Mouse (Mus musculus) T-helper 17 cell (primary cell): ENCODE measurements around the gene Ccdc93.

ENCODE experiments used
- in situ Hi-C, 2 experiments: fragments of 300-600 bp; cut with MboI, MseI; formaldehyde crosslinking; loops; 1 replicate in 1 of 2; 2 replicates in 1 of 2; pipeline ENCODE4 v1.15.1; 2025; ENCODE audit warnings: high pct_unique_total_duplicates in 2 of 2

Ccdc93 gene

DNA sequence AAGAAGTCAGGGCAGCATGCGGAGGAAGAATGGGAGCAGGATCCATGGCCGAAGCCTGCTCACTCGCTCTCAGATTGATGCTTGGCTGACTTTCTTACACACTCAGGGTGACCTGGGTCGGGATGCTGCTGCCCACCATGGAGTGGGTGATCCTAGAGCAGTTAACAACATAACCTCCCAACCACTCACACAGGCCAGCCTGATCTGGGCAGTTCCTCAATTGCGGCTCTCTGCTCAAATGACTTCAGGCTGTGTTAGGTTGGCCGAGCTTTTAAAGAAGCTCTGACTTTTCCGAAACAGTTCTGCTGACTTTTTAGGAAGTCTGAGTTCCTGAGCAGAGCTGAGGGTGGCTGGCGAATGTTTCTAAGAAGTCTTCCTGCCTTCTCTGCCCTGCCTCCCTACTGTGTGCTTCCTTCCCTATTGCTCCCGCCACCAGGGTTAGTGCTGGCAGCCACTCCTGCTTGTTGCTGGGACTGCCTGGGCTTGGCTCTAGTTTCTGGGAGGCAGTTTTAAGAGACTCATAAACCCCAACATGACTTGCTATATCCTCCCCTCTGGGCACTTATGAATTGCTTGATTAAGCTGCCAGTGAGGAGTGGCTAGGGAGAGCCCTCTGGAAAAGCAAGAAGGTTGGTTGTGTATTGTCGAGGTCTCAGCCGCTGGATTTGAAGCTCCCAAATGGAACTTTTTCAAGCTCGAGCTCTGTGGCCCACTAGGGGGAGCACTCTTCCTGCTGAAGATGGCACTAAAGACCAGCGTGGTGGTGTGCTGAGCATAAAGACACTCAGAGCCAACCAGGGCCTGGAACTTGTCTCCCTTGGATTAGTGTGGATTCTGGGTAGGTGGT, 9.9 kb downstream of the Ccdc93 start:
- in situ Hi-C loops, result no loop called here

DNA sequence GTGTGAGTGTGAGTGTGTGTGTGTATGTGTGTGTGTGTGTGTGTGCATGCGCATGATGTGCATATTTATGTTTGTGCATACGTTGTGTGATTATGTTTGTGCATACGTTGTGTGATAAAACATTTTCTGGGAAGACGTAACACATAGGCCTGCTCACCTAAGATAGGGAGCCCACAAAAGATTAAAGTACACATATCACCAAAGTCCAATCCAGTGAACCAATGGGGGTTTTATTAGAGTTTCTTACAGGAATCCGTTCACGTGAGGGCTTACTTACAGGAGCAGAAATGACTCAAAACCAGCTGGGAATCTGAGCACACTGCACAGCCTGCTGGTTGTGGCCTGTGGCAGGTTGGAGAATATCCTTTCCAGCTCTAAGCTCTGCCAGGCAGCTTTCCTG, 13.3 kb downstream of the Ccdc93 start:
- in situ Hi-C loops, result no loop called here

- in situ Hi-C loops, result no loop called here
Measured at GRCm38 (mm10) chr1:121447216-121447615, 16.4 kb downstream of the Ccdc93 start.

DNA sequence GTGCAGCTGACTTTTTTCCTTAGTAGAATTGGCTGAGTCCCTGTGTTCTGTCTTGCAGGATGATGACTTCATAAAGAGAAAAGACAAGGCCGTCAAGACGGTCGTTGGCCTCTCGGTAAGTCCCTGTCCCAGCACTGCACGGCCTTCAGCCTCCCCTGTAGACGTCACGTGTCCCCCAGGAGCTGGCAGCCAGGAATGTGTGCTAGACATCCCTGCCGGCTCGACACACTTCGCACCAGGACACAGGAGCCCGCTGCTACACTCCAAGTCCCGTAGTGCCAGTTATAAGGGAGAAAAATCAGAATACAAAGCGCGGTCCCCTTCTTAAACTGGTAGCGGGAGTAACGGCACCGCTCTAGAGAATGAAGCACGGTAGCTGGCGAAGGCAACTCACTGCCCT, 17.3 kb downstream of the Ccdc93 start:
- in situ Hi-C loops, result no loop called here

- in situ Hi-C loops, result no loop called here
Measured at GRCm38 (mm10) chr1:121451009-121451408, 20.2 kb downstream of the Ccdc93 start.

- in situ Hi-C loops, result no loop called here
Measured at GRCm38 (mm10) chr1:121452498-121452897, 21.6 kb downstream of the Ccdc93 start.

DNA sequence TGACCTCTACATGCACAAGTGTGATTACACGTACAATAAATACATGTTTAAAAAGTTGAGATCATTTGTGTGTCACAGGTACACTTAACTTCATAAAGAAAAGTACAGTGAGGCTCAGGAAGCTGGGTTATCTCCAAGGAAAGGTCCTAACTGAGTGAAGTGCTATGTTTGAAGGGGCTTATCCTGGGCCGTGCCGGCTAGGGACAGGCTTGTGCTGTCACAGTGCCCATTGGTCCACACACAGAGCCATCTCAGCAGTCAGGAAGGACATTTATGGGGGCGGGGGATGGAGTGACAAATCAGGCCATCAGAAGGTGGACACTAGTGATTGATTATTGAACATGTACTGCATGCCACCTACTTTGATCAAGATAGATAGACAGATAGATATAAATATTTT, 22.2 kb downstream of the Ccdc93 start:
- in situ Hi-C loops, result no loop called here

- in situ Hi-C loops, result no loop called here
Measured at GRCm38 (mm10) chr1:121454951-121455350, 24.1 kb downstream of the Ccdc93 start.

DNA sequence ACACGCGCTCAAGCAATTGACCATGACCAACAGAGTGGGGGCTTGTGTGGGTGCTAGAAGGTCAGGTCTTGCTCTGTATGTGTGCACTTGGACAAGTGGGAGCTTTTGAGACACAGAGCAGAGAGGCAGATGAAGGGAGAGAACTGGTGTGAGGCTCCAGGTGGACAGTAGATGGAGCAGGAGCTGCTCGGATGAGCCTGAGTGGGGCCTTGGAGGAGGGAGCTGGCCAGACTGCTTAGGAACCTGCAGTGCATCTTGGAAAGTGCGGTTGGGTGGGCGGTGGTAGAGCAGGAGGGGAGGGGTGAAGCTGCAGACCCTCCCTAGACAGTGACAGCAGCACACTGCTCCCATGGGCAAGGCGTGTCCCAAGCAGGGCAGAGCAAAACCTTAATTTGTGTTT, 29.2 kb downstream of the Ccdc93 start:
- in situ Hi-C loops, result no loop called here

DNA sequence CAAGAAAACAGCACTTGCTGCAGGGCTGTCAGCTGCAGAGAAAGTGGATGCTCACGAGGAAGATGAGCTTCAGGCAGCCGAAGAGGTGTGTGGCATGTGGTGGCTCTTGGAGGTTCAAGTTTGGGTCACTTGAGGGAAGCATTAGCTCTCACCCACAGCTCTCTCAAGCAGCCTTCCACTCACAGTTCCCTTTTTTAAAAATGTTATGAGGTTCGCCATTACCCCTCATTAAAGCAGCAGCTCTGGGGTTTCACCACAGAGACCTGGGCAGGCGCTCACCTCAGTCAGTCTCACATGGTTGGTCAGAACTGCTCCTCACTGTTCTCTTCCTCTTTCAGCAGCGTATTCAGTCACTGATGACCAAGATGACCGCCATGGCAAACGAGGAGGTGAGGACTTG, 31.0 kb downstream of the Ccdc93 start:
- in situ Hi-C loops, result no loop called here

DNA sequence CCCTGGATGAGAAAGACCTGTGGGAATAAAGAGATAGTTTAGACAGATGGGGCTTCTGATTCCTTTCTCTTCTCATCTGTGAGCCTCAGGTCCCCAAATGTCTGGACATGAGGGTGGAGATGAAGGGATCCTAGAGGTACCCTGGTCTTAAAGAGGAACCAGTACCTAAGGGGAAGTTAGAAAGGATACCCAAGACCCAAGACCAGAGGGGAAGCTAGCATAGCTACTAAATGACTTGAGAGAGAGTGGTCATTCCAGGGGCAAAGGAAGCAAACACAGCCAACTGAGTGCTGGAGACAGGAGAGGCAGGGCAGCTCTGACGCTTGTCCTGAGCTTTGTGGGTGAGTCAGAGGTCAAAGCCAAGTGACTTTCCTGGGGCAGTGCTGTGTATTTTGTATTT, 31.8 kb downstream of the Ccdc93 start:
- in situ Hi-C loops, result no loop called here

- in situ Hi-C loops, result no loop called here
Measured at GRCm38 (mm10) chr1:121463806-121464205, 33.0 kb downstream of the Ccdc93 start.

- in situ Hi-C loops, result no loop called here
Measured at GRCm38 (mm10) chr1:121466276-121466675, 35.4 kb downstream of the Ccdc93 start.

DNA sequence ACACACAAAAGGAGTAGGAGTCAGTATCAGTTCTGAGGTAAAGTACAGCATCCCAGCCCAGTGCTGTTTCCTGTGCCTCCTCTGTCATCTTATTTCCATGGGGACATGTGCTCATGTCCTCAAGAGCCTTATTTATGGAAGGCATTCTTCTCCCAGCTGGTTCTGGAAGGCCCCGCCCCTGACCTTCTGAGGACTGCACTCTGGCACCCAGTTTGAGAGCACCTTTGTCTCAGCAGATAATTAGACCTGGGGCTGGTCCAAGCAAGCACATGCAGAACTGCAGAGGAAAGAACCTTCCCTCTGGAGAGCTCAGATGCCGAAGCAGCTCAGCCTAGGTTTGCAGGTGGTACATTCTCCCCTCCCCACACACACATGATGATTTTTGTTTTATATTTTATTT, 37.4 kb downstream of the Ccdc93 start:
- in situ Hi-C loops, result no loop called here

- in situ Hi-C loops, result no loop called here
Measured at GRCm38 (mm10) chr1:121471503-121471902, 40.7 kb downstream of the Ccdc93 start.

DNA sequence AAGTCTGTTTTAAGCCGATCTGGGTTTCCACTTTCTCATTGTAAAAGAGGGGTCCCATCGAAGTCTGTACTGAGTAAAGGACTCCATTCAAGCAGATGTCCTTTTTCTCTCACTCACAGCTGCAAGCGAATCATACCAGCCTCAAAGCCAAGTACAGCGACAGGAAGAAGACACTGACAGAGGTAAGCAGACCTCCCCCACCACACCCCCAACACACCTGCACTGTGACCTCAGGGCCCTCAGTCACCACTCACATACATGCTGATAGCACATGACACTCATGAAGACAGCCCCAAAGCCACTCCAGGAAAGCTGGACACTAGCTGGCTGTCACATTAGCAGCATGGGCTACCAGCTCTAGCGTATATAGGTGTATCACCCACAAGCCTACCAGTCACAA, 46.9 kb downstream of the Ccdc93 start:
- in situ Hi-C loops, result no loop called here

DNA sequence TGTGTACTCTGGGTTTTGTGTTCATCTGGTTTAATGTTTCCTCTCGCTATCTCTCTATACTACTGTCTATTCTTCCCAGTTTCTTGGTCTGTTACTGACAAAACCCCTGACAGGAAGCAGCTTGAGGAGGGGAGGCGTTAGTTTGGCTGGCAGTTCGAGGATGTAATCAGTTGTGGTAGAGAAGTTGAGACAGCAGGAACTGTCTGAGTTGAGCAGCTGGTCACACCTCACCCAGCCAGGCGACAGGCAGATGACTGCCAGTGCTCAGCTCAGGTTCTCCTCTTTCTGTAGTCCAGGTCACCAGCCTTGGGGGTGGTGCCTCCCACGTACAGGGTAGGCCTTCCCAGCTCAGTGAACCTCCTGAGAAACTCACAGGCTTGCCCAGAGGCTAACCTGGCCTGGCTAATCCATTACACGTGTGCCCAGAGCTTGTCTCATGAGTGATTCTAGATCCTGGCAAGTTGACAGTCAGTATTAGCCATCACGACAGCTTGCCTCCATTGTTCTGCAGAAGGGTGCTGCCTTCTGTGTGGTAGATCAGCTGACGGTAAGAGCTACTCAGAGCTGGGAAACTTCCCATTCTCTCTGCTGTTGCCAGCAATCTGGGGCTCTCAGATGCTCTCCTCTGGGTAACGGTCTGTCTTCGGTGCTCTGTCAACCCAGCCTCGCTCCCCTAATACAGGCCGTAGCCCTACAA, 47.6 kb downstream of the Ccdc93 start:
- in situ Hi-C loops, result no loop called here

DNA sequence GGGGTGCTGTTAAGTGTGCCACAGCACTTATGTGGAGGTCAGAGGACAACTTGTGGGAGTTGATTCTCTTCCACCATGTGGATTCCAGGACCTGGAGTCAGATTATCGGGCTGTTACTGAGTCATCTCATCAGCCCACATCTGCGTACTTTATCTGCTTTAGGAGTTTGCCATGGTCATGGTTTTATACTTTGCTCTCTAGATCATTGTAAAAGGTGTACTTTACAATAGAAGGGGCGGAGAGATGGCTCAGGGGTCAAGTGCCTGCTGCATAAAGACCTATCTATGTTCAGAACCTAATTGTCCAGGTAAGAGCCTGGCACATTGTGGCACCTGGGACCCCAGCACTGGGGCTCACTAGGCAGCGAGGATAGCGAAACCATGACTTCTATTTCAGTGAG, 48.6 kb downstream of the Ccdc93 start:
- in situ Hi-C loops, result no loop called here

GRCm38 (mm10) chr1:121483091-121483490, 52.2 kb downstream of the Ccdc93 start:
- in situ Hi-C loops, result no loop called here

GRCm38 (mm10) chr1:121486803-121487202, 56.0 kb downstream of the Ccdc93 start:
- in situ Hi-C loops, result no loop called here

- in situ Hi-C loops, result no loop called here
Measured at GRCm38 (mm10) chr1:121490241-121490640, 59.4 kb downstream of the Ccdc93 start.

DNA sequence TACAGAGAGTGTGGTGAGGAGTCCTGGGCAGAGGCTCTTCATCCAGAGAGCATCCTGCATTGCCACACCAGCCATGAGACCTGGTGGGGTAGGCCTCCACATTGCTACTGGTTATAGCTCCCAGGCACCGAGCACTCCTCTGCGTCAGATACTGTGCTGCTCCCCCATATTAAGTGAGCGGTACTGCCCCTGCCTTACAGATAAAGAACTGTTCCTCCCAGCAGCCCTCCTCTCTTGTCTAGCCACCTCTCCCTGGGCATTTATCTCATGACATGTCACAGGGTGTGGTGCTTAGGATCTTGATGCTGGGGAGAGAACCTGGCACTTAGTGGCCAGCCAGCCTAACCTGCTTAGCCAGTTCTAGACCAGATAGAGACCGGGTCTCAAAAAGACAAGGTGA, 66.2 kb downstream of the Ccdc93 start:
- in situ Hi-C loops, result no loop called here

GRCm38 (mm10) chr1:121508729-121509128, 77.9 kb downstream of the Ccdc93 start:
- in situ Hi-C loops, result no loop called here
